Mouse (Mus musculus): Measurements from ENCODE around the gene Hamp.
"Not testable (repeated sequence)": the region's sequence is repeated elsewhere in the genome, so short reads cannot be mapped to it uniquely, and the experiment has no call there.

GRCm38 (mm10) chr7:30942365-30942764 lies 1.5 kb downstream of the Hamp start:
- not testable (repeated sequence) for TF ChIP-seq ZC3H11A (IDR thresholded peaks at IDR 0.05; ENCODE audit: borderline replicate concordance, low read depth, low read length); HCFC1 (IDR thresholded peaks at IDR 0.05; ENCODE audit: borderline replicate concordance, insufficient read depth, low read length)
